Mouse (Mus musculus) stomach, embryonic 14.5 days (tissue): ENCODE measurements around the gene Raver2. TPM values are rescaled to one million over a fixed set of nuclear protein-coding genes. Genes with fewer than 3 reads are reported as not detected.

Experiments used
- ATAC-seq: fragments of 200-750 bp; cut with Nextera tagmentation; 2 replicates; pipeline ENCODE4 v1.8.0; 2017; ENCODE audit warnings: low read depth, moderate TSS enrichment; ENCODE audit not compliant: insufficient number of reproducible peaks, insufficient read depth, low FRiP score
- H3K27ac ChIP-seq: fragments of 300-500 bp; sonication (generic); 2 replicates; pipeline ENCODE4 v1.5.1; 2014; ENCODE audit warnings: mild to moderate bottlenecking, low read length, moderate library complexity, mixed read lengths
- H3K27me3 ChIP-seq: fragments of 300-500 bp; sonication (generic); 2 replicates; pipeline ENCODE4 v1.6.1; 2014; ENCODE audit warnings: low read length, control low read depth, mixed read lengths; ENCODE audit not compliant: control insufficient read depth, insufficient read depth
- H3K36me3 ChIP-seq: fragments of 300-500 bp; sonication (generic); 2 replicates; pipeline ENCODE4 v1.6.1; 2014; ENCODE audit warnings: mild to moderate bottlenecking, control low read depth, low read length, moderate library complexity, mixed read lengths; ENCODE audit not compliant: control insufficient read depth, insufficient read depth
- H3K4me1 ChIP-seq: fragments of 300-500 bp; sonication (generic); 2 replicates; pipeline ENCODE4 v1.6.1; 2014; ENCODE audit warnings: low read length, control low read depth, mixed read lengths; ENCODE audit not compliant: control insufficient read depth, insufficient read depth
- H3K4me2 ChIP-seq: fragments of 300-500 bp; sonication (generic); replicated peaks from 2 replicates; pipeline ENCODE4 v1.6.1; 2014; ENCODE audit warnings: low read depth, low read length, control low read depth
- H3K4me3 ChIP-seq: fragments of 300-500 bp; sonication (generic); 2 replicates; pipeline ENCODE4 v1.5.1; 2014; ENCODE audit warnings: low read depth, low read length, control low read depth
- H3K9ac ChIP-seq: fragments of 300-500 bp; sonication (generic); replicated peaks from 2 replicates; pipeline ENCODE4 v1.6.1; 2014; ENCODE audit warnings: low read depth, mild to moderate bottlenecking, control low read depth, low read length, moderate library complexity, mixed read lengths
- H3K9me3 ChIP-seq: fragments of 300-500 bp; sonication (generic); 2 replicates; pipeline ENCODE4 v1.6.1; 2016; ENCODE audit warnings: low read depth, low read length, control low read depth; ENCODE audit not compliant: control insufficient read depth
- WGBS: fragments of 180-500 bp; shearing (Covaris S2); extraction: QIAGEN DNeasy Blood & Tissue Kit; methylation state at CpG from one replicate; pipeline ENCODE4 v1.1.7; 2014; 5-methylcytosine and 5-hydroxymethylcytosine counted together
- polyA plus RNA-seq: library from polyadenylated mRNA; unstranded; fragments of >200 nt; fragmentation: Nextera tagmentation; extraction: Ambion mirVana; gene quantifications from 2 replicates; pipeline ENCODE4 v1.2.1, GENCODE M21; 2014

Raver2 gene
- polyA plus RNA-seq, 1 experiment from 2014 or later, result 19.5 TPM

GRCm38 (mm10) chr4:101135013-101135412, 66.2 kb downstream of the Raver2 start:
- H3K9ac ChIP-seq, result no peak overlapping the region
- no peaks in the 10 kb centered on the region for H3K9me3 ChIP-seq
- no peak overlapping the region for H3K4me2 ChIP-seq
- 91% methylated on average over 8 of the region's 8 CpGs for WGBS
- peaks cover 3% of the 10 kb centered on the region; the same call in 1 of the 2 replicates for H3K36me3 ChIP-seq
- H3K27ac ChIP-seq, result no peak overlapping the region
- H3K4me1 ChIP-seq, result no peaks in the 10 kb centered on the region
- ATAC-seq, result no peak
- H3K4me3 ChIP-seq, result no peak overlapping the region
- no peaks in the 10 kb centered on the region for H3K27me3 ChIP-seq

- no peak overlapping the region for H3K4me3 ChIP-seq
- no peak overlapping the region for H3K9ac ChIP-seq
- WGBS, result 91% methylated on average over 14 of the region's 14 CpGs
- H3K27me3 ChIP-seq, result no peaks in the 10 kb centered on the region
- H3K9me3 ChIP-seq, result no peaks in the 10 kb centered on the region
- no peak overlapping the region for H3K27ac ChIP-seq
- no peaks in the 10 kb centered on the region for H3K4me1 ChIP-seq
- peaks cover 3% of the 10 kb centered on the region; the same call in 1 of the 2 replicates for H3K36me3 ChIP-seq
- no peak overlapping the region for H3K4me2 ChIP-seq
- no peak for ATAC-seq
Measured at GRCm38 (mm10) chr4:101135909-101136308, 67.1 kb downstream of the Raver2 start.

- Histone ChIP-seq H3K9ac (no peak overlapping the region), H3K4me3 (no peak overlapping the region), H3K9me3 (no peaks in the 10 kb centered on the region), H3K4me2 (no peak overlapping the region), H3K27me3 (no peaks in the 10 kb centered on the region), H3K36me3 (peaks cover 3% of the 10 kb centered on the region; the same call in 1 of the 2 replicates), H3K27ac (no peak overlapping the region), H3K4me1 (no peaks in the 10 kb centered on the region)
- WGBS, result 91% methylated on average over 11 of the region's 11 CpGs
- no peak for ATAC-seq
Measured at GRCm38 (mm10) chr4:101137975-101138374, 69.2 kb downstream of the Raver2 start.

GRCm38 (mm10) chr4:101141768-101142167, 73.0 kb downstream of the Raver2 start:
- H3K9ac ChIP-seq, result no peak overlapping the region
- H3K4me1 ChIP-seq, result no peaks in the 10 kb centered on the region
- no peaks in the 10 kb centered on the region for H3K27me3 ChIP-seq
- no peak overlapping the region for H3K4me3 ChIP-seq
- ATAC-seq, result no peak
- WGBS, result 73% methylated on average over 5 of the region's 5 CpGs
- H3K9me3 ChIP-seq, result no peaks in the 10 kb centered on the region
- peaks cover 6% of the 10 kb centered on the region for H3K36me3 ChIP-seq
- no peak overlapping the region for H3K27ac ChIP-seq
- H3K4me2 ChIP-seq, result no peak overlapping the region

- no peak overlapping the region for H3K27ac ChIP-seq
- 83% methylated on average over 4 of the region's 4 CpGs for WGBS
Measured at GRCm38 (mm10) chr4:101143901-101144300, 75.1 kb downstream of the Raver2 start.

GRCm38 (mm10) chr4:101144361-101144760, 75.6 kb downstream of the Raver2 start:
- H3K9ac ChIP-seq, result no peak overlapping the region
- H3K27ac ChIP-seq, result no peak overlapping the region
- H3K36me3 ChIP-seq, result peaks cover 9% of the 10 kb centered on the region; the same call in 1 of the 2 replicates
- no peak overlapping the region for H3K4me2 ChIP-seq
- no peaks in the 10 kb centered on the region for H3K27me3 ChIP-seq
- WGBS, result 83% methylated on average over 4 of the region's 4 CpGs
- no peak overlapping the region for H3K4me3 ChIP-seq
- no peaks in the 10 kb centered on the region for H3K9me3 ChIP-seq
- no peaks in the 10 kb centered on the region for H3K4me1 ChIP-seq
- no peak for ATAC-seq

More at GRCm38 (mm10) chr4:101143901-101144300, 75.1 kb downstream of the Raver2 start:
- H3K4me2 ChIP-seq, result no peak overlapping the region
- H3K4me1 ChIP-seq, result no peaks in the 10 kb centered on the region
- no peak overlapping the region for H3K4me3 ChIP-seq
- peaks cover 11% of the 10 kb centered on the region for H3K36me3 ChIP-seq
- ATAC-seq, result no peak
- no peaks in the 10 kb centered on the region for H3K9me3 ChIP-seq
- no peaks in the 10 kb centered on the region for H3K27me3 ChIP-seq
- no peak overlapping the region for H3K9ac ChIP-seq

- Histone ChIP-seq H3K4me2 (no peak overlapping the region), H3K9ac (no peak overlapping the region), H3K4me3 (no peak overlapping the region), H3K27me3 (no peaks in the 10 kb centered on the region), H3K4me1 (no peaks in the 10 kb centered on the region), H3K27ac (no peak overlapping the region), H3K9me3 (no peaks in the 10 kb centered on the region), H3K36me3 (peaks cover 9% of the 10 kb centered on the region)
- WGBS, result 73% methylated on average over 7 of the region's 7 CpGs
- no peak for ATAC-seq
Measured at GRCm38 (mm10) chr4:101144790-101145189, 76.0 kb downstream of the Raver2 start.

- ATAC-seq, result no peak; the same call in 1 of the 2 replicates
Measured at GRCm38 (mm10) chr4:101146047-101146745, 77.4 kb downstream of the Raver2 start.

More at GRCm38 (mm10) chr4:101146047-101146745, 77.4 kb downstream of the Raver2 start:
- H3K9me3 ChIP-seq, result no peaks in the 10 kb centered on the region
- peaks cover 23% of the 10 kb centered on the region for H3K36me3 ChIP-seq
- no peaks in the 10 kb centered on the region for H3K4me1 ChIP-seq
- no peak overlapping the region for H3K9ac ChIP-seq
- WGBS, result 34% methylated on average over 9 of the region's 9 CpGs
- no peaks in the 10 kb centered on the region for H3K27me3 ChIP-seq
- H3K4me2 ChIP-seq, result no peak overlapping the region
- no peak overlapping the region for H3K4me3 ChIP-seq
- H3K27ac ChIP-seq, result no peak overlapping the region
